Mouse (Mus musculus) G1E (cell line): ENCODE results near the gene Gtf2ird1. TPM values are rescaled to one million over a fixed set of nuclear protein-coding genes. Genes with fewer than 3 reads are reported as not detected.
"Not testable (repeated sequence)": the region's sequence is repeated elsewhere in the genome, so short reads cannot be mapped to it uniquely, and the experiment has no call there.

Experiments used
- ATAC-seq: 2 replicates; pipeline ENCODE4 v1.8.0; 2016; ENCODE audit warnings: mild to moderate bottlenecking; ENCODE audit not compliant: insufficient number of reproducible peaks, poor library complexity, low FRiP score, severe bottlenecking; ENCODE audit errors: extremely low read depth
- DNase-seq: peaks from one replicate; pipeline ENCODE4 v3.0.0; 2012; ENCODE audit warnings: low spot score
- H3K27me3 ChIP-seq: 2 replicates; pipeline ENCODE4 v1.6.1; 2012; ENCODE audit warnings: mild to moderate bottlenecking, low read length, inconsistent platforms; ENCODE audit not compliant: insufficient read depth
- H3K36me3 ChIP-seq: replicated peaks from 2 replicates; pipeline ENCODE3; 2012; ENCODE audit warnings: mild to moderate bottlenecking, inconsistent platforms
- H3K4me1 ChIP-seq: 2 replicates; pipeline ENCODE4 v1.6.1; 2012; ENCODE audit warnings: low read depth, low read length, inconsistent platforms, mixed read lengths; ENCODE audit not compliant: insufficient read depth
- H3K4me3 ChIP-seq: 2 replicates; pipeline ENCODE4 v1.5.1; 2012; ENCODE audit warnings: low read depth, mild to moderate bottlenecking, inconsistent platforms, low read length, moderate library complexity, mixed read lengths
- H3K9me3 ChIP-seq: replicated peaks from 2 replicates; pipeline ENCODE4 v1.6.1; 2012; ENCODE audit warnings: inconsistent platforms
- CTCF ChIP-seq: IDR thresholded peaks from 2 replicates; pipeline ENCODE4 v1.5.1; 2012; ENCODE audit warnings: low read depth, low read length, inconsistent platforms, mixed read lengths
- GATA1 ChIP-seq: IDR thresholded peaks from 2 replicates; pipeline ENCODE4 v1.6.1; 2012; ENCODE audit warnings: borderline replicate concordance, low read length, inconsistent platforms, mixed read lengths
- GATA2 ChIP-seq: IDR thresholded peaks from 2 replicates; pipeline ENCODE4 v1.6.1; 2012; ENCODE audit warnings: low read depth, low read length, inconsistent platforms, borderline replicate concordance
- POLR2AphosphoS5 ChIP-seq: IDR thresholded peaks from 2 replicates; pipeline ENCODE4 v1.6.1; 2012; ENCODE audit warnings: low read depth, low read length, inconsistent platforms; ENCODE audit not compliant: insufficient replicate concordance
- TAL1 ChIP-seq: conservative IDR thresholded peaks from 2 replicates; pipeline ENCODE4 v1.6.1; 2012; ENCODE audit warnings: low read depth, low read length, inconsistent platforms, mixed read lengths
- polyA plus RNA-seq: library from polyadenylated mRNA; stranded (reverse); fragments of >175 nt; gene quantifications from 2 replicates; pipeline ENCODE4 v1.2.3, GENCODE M21; 2012
- total RNA-seq, 2 experiments: library from RNA; stranded (forward) in 1 of 2; stranded (reverse) in 1 of 2; fragments of 200-1000 nt in 1 of 2; fragments of >200 nt in 1 of 2; fragmentation: Nextera tagmentation in 1 of 2; gene quantifications; 2 replicates each; pipeline ENCODE4 v1.2.3; 2014 to 2017

Gene Gtf2ird1
- total and polyA plus RNA-seq, 3 experiments, result 1.5 to 2.2 TPM; not detected in 1

- Histone ChIP-seq H3K4me3 (no peak overlapping the region), H3K36me3 (no peaks in the 10 kb centered on the region), H3K9me3 (no peaks in the 10 kb centered on the region), H3K27me3 (peaks cover 5% of the 10 kb centered on the region), H3K4me1 (peaks cover 11% of the 10 kb centered on the region)
- TF ChIP-seq GATA1 (no peak), POLR2AphosphoS5 (no peak), TAL1 (no peak), CTCF (no peak), GATA2 (no peak)
- no peak for ATAC-seq
- no peak for DNase-seq
Measured at GRCm38 (mm10) chr5:134488596-134488995, 32.1 kb upstream of the Gtf2ird1 start.

- Histone ChIP-seq H3K4me3 (no peak overlapping the region), H3K27me3 (peaks cover 5% of the 10 kb centered on the region), H3K36me3 (no peaks in the 10 kb centered on the region), H3K4me1 (peaks cover 11% of the 10 kb centered on the region), H3K9me3 (no peaks in the 10 kb centered on the region)
- TF ChIP-seq GATA1 (no peak), CTCF (no peak), TAL1 (no peak)
- DNase-seq (no peak), ATAC-seq (no peak)
Measured at GRCm38 (mm10) chr5:134488042-134488441, 31.5 kb upstream of the Gtf2ird1 start.

- Histone ChIP-seq H3K4me3 (no peak overlapping the region), H3K9me3 (no peaks in the 10 kb centered on the region), H3K4me1 (peaks cover 4% of the 10 kb centered on the region), H3K27me3 (peaks cover 5% of the 10 kb centered on the region), H3K36me3 (no peaks in the 10 kb centered on the region)
- peak; percentile 96 for TF ChIP-seq CTCF
- TF ChIP-seq TAL1, result no peak
- no peak for TF ChIP-seq POLR2AphosphoS5
- DNase-seq (peak; percentile 40), ATAC-seq (peak; percentile 57; the same call in 1 of the 2 replicates)
Measured at GRCm38 (mm10) chr5:134485900-134486665, 29.6 kb upstream of the Gtf2ird1 start.

- no peaks in the 10 kb centered on the region for H3K36me3 ChIP-seq
- H3K27me3 ChIP-seq, result peaks cover 5% of the 10 kb centered on the region
- no peak for TF ChIP-seq GATA2
- TF ChIP-seq GATA1, result no peak
- TF ChIP-seq POLR2AphosphoS5, result no peak
- no peak for TF ChIP-seq TAL1
- no peak for TF ChIP-seq CTCF
- DNase-seq, result no peak
- H3K4me1 ChIP-seq, result peaks cover 4% of the 10 kb centered on the region
- ATAC-seq, result no peak
- H3K4me3 ChIP-seq, result no peak overlapping the region
- H3K9me3 ChIP-seq, result no peaks in the 10 kb centered on the region
Measured at GRCm38 (mm10) chr5:134485183-134485730, 28.7 kb upstream of the Gtf2ird1 start.

- Histone ChIP-seq H3K9me3 (no peaks in the 10 kb centered on the region), H3K4me3 (no peak overlapping the region), H3K27me3 (peaks cover 5% of the 10 kb centered on the region), H3K36me3 (no peaks in the 10 kb centered on the region), H3K4me1 (peaks cover 4% of the 10 kb centered on the region; the same call in 1 of the 2 replicates)
- DNase-seq, result no peak
- TF ChIP-seq GATA2 (no peak), CTCF (no peak)
- ATAC-seq, result no peak
Measured at GRCm38 (mm10) chr5:134483291-134483690, 26.8 kb upstream of the Gtf2ird1 start.

GRCm38 (mm10) chr5:134482331-134482730 lies 25.8 kb upstream of the Gtf2ird1 start:
- no peak overlapping the region for H3K4me3 ChIP-seq
- H3K9me3 ChIP-seq, result no peaks in the 10 kb centered on the region
- H3K36me3 ChIP-seq, result no peaks in the 10 kb centered on the region
- DNase-seq, result no peak
- ATAC-seq, result no peak
- H3K4me1 ChIP-seq, result peaks cover 4% of the 10 kb centered on the region; the same call in 1 of the 2 replicates
- H3K27me3 ChIP-seq, result peaks cover 3% of the 10 kb centered on the region
- no peak for TF ChIP-seq GATA2
- no peak for TF ChIP-seq POLR2AphosphoS5
- no peak for TF ChIP-seq GATA1
- TF ChIP-seq CTCF, result no peak

GRCm38 (mm10) chr5:134478886-134479285 lies 22.4 kb upstream of the Gtf2ird1 start:
- DNase-seq, H3K4me3 ChIP-seq, H3K9me3 ChIP-seq, H3K36me3 ChIP-seq, H3K27me3 ChIP-seq, ATAC-seq, H3K4me1 ChIP-seq: not testable (repeated sequence)

- H3K4me1 ChIP-seq, H3K27me3 ChIP-seq, H3K4me3 ChIP-seq, H3K36me3 ChIP-seq, DNase-seq, ATAC-seq, H3K9me3 ChIP-seq: not testable (repeated sequence)
Measured at GRCm38 (mm10) chr5:134475686-134476085, 19.2 kb upstream of the Gtf2ird1 start.
